Mouse (Mus musculus) bone marrow, adult 2 months (tissue): ENCODE measurements around the gene 1700010I14Rik.

Source experiments
- CTCF ChIP-seq: fragments of 200-500 bp; IDR thresholded peaks from 2 replicates; pipeline ENCODE4 v1.5.1; 2011; ENCODE audit warnings: low read length, control low read depth; ENCODE audit not compliant: control insufficient read depth, insufficient read depth
- POLR2A ChIP-seq: fragments of 200-500 bp; IDR thresholded peaks from 2 replicates; pipeline ENCODE4 v1.6.1; 2011; ENCODE audit warnings: low read depth, mild to moderate bottlenecking, control low read depth, low read length, borderline replicate concordance; ENCODE audit not compliant: control insufficient read depth

DNA sequence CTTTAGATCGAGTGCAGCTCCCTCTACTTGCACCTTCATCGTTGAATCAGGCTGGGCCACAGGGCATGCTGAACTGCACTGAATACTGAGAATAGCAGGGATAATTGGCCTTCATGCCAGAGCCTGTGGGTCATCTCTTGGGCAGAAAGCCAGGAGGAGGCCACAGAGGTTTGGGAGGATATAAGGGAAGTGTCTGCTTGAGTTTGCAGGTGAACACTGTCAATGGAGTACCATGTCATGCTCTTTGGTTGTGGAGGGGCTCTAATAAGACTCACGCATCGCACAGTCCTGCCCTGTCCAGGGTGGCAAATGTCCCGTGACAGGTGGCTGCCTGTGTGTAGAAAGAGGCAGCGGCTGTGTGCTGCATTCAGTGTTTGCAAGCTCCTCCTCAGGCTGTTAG, 30.0 kb upstream of the 1700010I14Rik start:
- TF ChIP-seq CTCF, result no peak
- no peak for TF ChIP-seq POLR2A
